Mouse (Mus musculus): ENCODE results near the gene Map4k2. TPM values are rescaled to one million over a fixed set of nuclear protein-coding genes. Genes with fewer than 3 reads are reported as not detected.

The Map4k2 gene
- 21.4 and 24.8 TPM in 2 replicates for polyA plus RNA-seq (2012; rRNA removed)

GRCm38 (mm10) chr19:6340524-6341452 lies at the start of gene Map4k2:
Gene Map4k2, plus strand, starts transcription at chr19:6341135.
- Histone ChIP-seq H3K36me3 (ENCODE audit: control insufficient read depth, insufficient read depth, low read length) (no peaks in the 10 kb centered on the region; the same call in none of the 2 replicates), H3K4me1 (ENCODE audit: control insufficient read depth, insufficient read depth, low read length) (peaks cover 18% of the 10 kb centered on the region), H3K27me3 (ENCODE audit: control insufficient read depth, insufficient read depth, low read length) (no peaks in the 10 kb centered on the region), H3K4me3 (ENCODE audit: control insufficient read depth, low read depth, low read length) (peak within 1 kb of the TSS; percentile 77), H3K27ac (ENCODE audit: control insufficient read depth, insufficient read depth, low read depth, low read length) (peak within 1 kb of the TSS; percentile 48)
- TF ChIP-seq POLR2A (IDR thresholded peaks at IDR 0.05; ENCODE audit: control insufficient read depth, low read depth, low read length): no peak
- TF ChIP-seq CTCF (IDR thresholded peaks at IDR 0.05; ENCODE audit: control insufficient read depth, insufficient read depth, insufficient replicate concordance, low read depth, low read length): no peak

GRCm38 (mm10) chr19:6292262-6292661 lies 48.7 kb upstream of the Map4k2 start:
- no peaks in the 10 kb centered on the region; the same call in 1 of the 2 replicates for H3K36me3 ChIP-seq (ENCODE audit: control insufficient read depth, insufficient read depth, low read length)

GRCm38 (mm10) chr19:6294301-6294700 lies 46.6 kb upstream of the Map4k2 start:
- Histone ChIP-seq H3K4me3 (ENCODE audit: control insufficient read depth, low read depth, low read length) (no peak overlapping the region), H3K36me3 (ENCODE audit: control insufficient read depth, insufficient read depth, low read length) (no peaks in the 10 kb centered on the region; the same call in 1 of the 2 replicates), H3K27me3 (ENCODE audit: control insufficient read depth, insufficient read depth, low read length) (no peaks in the 10 kb centered on the region), H3K4me1 (ENCODE audit: control insufficient read depth, insufficient read depth, low read length) (peaks cover 4% of the 10 kb centered on the region; the same call in 1 of the 2 replicates), H3K27ac (ENCODE audit: control insufficient read depth, insufficient read depth, low read depth, low read length) (no peak overlapping the region)
- TF ChIP-seq POLR2A (IDR thresholded peaks at IDR 0.05; ENCODE audit: control insufficient read depth, low read depth, low read length): no peak
- TF ChIP-seq CTCF (IDR thresholded peaks at IDR 0.05; ENCODE audit: control insufficient read depth, insufficient read depth, insufficient replicate concordance, low read depth, low read length): no peak

More at GRCm38 (mm10) chr19:6292262-6292661, 48.7 kb upstream of the Map4k2 start:
- no peak overlapping the region for H3K27ac ChIP-seq (ENCODE audit: control insufficient read depth, insufficient read depth, low read depth, low read length)
- no peak overlapping the region for H3K4me3 ChIP-seq (ENCODE audit: control insufficient read depth, low read depth, low read length)
- TF ChIP-seq POLR2A (IDR thresholded peaks at IDR 0.05; ENCODE audit: control insufficient read depth, low read depth, low read length) (no peak), CTCF (IDR thresholded peaks at IDR 0.05; ENCODE audit: control insufficient read depth, insufficient read depth, insufficient replicate concordance, low read depth, low read length) (no peak)
- no peaks in the 10 kb centered on the region for H3K27me3 ChIP-seq (ENCODE audit: control insufficient read depth, insufficient read depth, low read length)
- H3K4me1 ChIP-seq (ENCODE audit: control insufficient read depth, insufficient read depth, low read length): peaks cover 8% of the 10 kb centered on the region; the same call in 1 of the 2 replicates

DNA sequence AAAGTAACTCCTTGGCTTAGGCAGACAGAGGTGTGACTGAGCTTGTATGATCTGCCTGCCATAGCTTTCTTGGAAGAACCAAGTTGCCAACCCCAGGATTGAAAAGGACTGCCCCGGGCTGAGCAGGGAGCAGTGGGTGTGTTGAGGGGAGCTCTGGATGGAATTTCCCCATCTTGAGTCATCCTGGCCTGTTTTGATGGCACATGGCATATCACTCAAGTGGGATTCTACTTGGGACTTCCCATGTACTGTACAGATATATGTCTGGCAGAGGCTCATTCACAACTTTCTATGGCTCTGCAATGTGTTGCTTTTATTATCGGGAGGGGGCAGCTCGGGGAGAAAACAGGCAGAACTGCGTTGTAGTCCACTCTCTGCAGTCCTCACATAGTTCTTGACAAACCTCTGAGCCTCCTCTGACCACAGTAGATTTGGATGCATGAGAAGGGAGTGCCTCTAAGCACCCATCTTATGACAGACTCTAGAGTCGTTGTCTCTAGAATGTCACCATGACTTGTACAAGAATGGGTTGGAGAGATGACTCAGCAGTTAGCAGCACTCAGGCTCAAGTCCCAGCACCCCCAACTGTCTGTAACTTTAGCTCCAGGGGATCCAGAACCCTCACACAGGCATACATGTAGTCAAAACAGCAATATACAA lies 44.3 kb upstream of the Map4k2 start:
- H3K4me1 ChIP-seq (ENCODE audit: control insufficient read depth, insufficient read depth, low read length): no peaks in the 10 kb centered on the region; the same call in 1 of the 2 replicates
- H3K27me3 ChIP-seq (ENCODE audit: control insufficient read depth, insufficient read depth, low read length): no peaks in the 10 kb centered on the region
- no peak overlapping the region for H3K27ac ChIP-seq (ENCODE audit: control insufficient read depth, insufficient read depth, low read depth, low read length)
- TF ChIP-seq POLR2A (IDR thresholded peaks at IDR 0.05; ENCODE audit: control insufficient read depth, low read depth, low read length) (no peak), CTCF (IDR thresholded peaks at IDR 0.05; ENCODE audit: control insufficient read depth, insufficient read depth, insufficient replicate concordance, low read depth, low read length) (no peak)
- H3K36me3 ChIP-seq (ENCODE audit: control insufficient read depth, insufficient read depth, low read length): no peaks in the 10 kb centered on the region; the same call in 1 of the 2 replicates
- no peak overlapping the region for H3K4me3 ChIP-seq (ENCODE audit: control insufficient read depth, low read depth, low read length)

GRCm38 (mm10) chr19:6297641-6298040 lies 43.3 kb upstream of the Map4k2 start:
- no peaks in the 10 kb centered on the region for H3K27me3 ChIP-seq (ENCODE audit: control insufficient read depth, insufficient read depth, low read length)
- H3K4me1 ChIP-seq (ENCODE audit: control insufficient read depth, insufficient read depth, low read length): no peaks in the 10 kb centered on the region
- H3K27ac ChIP-seq (ENCODE audit: control insufficient read depth, insufficient read depth, low read depth, low read length): no peak overlapping the region
- no peak overlapping the region for H3K4me3 ChIP-seq (ENCODE audit: control insufficient read depth, low read depth, low read length)
- TF ChIP-seq CTCF (IDR thresholded peaks at IDR 0.05; ENCODE audit: control insufficient read depth, insufficient read depth, insufficient replicate concordance, low read depth, low read length) (no peak), POLR2A (IDR thresholded peaks at IDR 0.05; ENCODE audit: control insufficient read depth, low read depth, low read length) (no peak)
- H3K36me3 ChIP-seq (ENCODE audit: control insufficient read depth, insufficient read depth, low read length): no peaks in the 10 kb centered on the region; the same call in 1 of the 2 replicates

DNA sequence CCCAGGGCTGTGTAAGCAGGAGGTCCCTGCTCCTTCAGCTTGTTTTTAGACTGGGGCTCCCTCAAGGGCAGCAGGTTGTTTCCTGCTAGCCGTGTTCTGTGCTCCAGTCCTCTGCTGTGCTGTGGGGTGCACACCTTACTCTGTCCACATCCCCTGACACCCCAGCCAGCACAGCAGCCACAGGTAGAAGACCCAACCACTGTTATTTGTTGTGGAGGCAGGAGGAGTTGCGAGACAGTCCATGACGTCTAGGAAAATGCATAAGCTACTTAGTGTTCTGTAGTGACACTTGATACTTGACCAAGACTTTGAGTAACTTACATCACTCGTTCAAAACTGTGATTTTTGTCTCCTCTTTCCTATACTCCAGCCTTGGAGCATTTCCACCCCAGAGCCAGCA lies 41.9 kb upstream of the Map4k2 start:
- Histone ChIP-seq H3K4me3 (ENCODE audit: control insufficient read depth, low read depth, low read length) (no peak overlapping the region), H3K4me1 (ENCODE audit: control insufficient read depth, insufficient read depth, low read length) (no peaks in the 10 kb centered on the region), H3K27ac (ENCODE audit: control insufficient read depth, insufficient read depth, low read depth, low read length) (no peak overlapping the region), H3K36me3 (ENCODE audit: control insufficient read depth, insufficient read depth, low read length) (no peaks in the 10 kb centered on the region; the same call in 1 of the 2 replicates), H3K27me3 (ENCODE audit: control insufficient read depth, insufficient read depth, low read length) (no peaks in the 10 kb centered on the region)
- TF ChIP-seq POLR2A (IDR thresholded peaks at IDR 0.05; ENCODE audit: control insufficient read depth, low read depth, low read length): no peak
- TF ChIP-seq CTCF (IDR thresholded peaks at IDR 0.05; ENCODE audit: control insufficient read depth, insufficient read depth, insufficient replicate concordance, low read depth, low read length): no peak

All from testis, adult 2 months (tissue).